Mouse (Mus musculus) frontal cortex, postnatal 36 days (tissue): ENCODE results near the gene Eif3d.

ENCODE experiments used
- DNase-seq, 2 experiments: peaks; one replicate each; pipeline ENCODE4 v3.0.0; 2022; ENCODE audit warnings: low spot score in 2 of 2

Eif3d gene

DNA sequence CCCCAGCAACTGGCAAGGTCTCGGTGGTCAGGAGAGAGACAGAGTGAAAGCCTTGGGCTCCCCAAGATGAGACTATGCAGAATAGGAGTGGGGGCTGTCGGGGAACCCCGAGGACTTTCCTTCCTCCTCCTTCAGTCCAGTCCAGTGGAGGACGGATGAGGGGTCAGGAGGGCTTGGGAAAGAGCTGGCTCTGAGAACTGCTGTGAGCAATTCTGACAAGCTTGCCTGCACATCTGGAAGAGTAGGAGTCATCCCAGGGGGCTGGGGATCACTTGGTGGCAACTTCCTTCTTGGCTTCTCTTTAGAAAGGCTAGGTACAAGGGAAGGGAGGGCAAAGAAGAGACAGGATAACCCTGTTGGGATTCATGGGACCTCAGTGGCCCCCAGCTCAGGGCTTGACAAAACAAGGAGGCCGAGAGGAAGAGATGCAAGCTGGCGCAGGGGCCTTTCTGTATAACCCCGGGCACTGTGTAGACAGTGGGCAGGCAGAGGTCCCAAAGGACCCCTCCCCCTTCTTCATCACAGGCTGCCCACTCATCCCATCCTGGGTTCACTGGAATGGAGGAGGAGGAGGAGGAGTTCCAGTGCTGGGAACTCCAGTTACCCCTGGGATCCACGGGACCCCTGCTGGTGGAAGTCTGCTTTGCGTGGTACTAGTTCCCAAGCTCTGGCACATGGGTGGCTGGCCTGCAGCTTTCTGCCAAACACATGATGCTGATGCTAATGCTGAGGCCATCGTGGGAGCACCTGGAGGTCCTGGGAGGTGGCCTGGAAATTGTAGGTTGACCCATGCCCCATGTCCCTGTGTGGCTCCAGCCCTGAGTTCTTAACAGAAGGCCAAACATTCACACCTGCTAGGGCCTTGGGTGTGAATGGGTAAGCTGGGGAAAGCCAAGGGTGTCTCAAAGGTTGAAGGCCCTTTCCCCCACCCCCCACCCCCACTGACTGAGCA lies 49.8 kb downstream of the Eif3d start:
- no peak for DNase-seq

DNA sequence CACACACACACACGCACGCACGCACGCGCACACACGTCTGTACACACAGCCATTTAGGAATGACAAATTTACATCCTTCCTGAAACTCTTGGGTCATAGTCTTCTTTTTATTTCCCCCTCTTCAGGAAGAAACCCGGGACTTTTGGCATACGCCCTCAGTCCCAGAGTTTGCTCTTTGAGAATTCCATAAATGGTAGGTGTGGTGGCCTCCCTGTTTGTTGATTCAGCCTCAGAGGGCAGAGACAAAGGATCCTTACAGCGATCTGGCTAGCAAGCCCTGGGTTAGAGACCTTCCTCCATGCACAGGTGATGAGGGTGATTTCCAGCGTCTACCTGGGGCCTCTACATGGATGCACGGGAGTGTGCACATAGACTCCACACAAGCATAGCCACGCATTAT lies 51.2 kb downstream of the Eif3d start:
- no peak for DNase-seq

DNA sequence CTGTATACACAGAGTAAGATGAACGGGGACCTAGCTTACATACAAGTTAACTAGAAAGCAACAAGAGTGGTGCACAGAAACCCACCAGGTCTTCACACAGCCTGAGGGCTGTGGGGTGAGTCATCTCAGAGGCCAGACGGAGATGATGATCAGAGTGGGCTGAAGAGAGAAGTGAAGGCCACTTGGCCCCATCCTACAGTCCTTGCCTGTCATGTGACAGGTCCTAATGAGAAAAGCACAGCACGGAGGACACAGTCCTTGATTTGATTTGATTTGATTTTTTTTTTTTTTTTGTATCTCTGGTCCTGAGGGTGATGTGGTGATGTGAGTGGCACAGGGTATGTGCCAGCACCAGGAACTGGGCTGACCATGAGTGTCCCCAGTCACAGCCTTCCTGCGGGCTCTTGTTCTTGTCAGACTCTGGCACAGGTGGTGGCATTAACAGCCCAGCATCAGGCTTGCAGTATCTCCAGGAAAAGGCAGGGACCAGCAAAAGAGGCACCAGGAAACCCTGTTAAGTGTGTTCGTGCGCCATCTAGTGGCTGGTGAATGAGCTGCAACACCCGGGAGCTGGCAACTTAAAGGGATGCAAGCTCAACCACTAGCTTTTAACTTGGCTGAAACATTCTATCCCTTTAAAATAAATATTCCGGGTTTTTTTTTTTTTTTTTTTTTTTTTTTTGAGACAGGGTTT lies 53.6 kb downstream of the Eif3d start:
- DNase-seq = peak; percentile 90 to 97

DNA sequence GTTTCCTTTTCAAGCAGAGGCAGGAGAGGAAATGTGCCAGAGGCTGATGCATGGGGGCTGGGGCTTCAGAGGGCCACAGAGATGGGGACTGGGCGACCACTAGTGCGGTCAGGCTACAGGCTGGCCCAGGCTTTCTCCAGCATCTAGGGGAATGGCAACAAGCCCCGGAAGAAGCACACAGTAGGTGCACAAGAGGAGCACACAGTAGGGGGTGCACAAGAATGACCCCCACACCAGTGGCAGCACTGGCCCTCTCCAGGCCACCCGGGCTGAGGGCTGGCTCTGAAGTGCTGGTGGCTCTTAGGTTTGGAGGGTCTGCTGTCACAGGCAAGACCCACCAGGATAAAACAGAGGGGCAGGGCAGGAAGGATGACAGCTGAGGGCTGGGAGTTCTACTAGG lies 55.3 kb downstream of the Eif3d start:
- DNase-seq = no peak

DNA sequence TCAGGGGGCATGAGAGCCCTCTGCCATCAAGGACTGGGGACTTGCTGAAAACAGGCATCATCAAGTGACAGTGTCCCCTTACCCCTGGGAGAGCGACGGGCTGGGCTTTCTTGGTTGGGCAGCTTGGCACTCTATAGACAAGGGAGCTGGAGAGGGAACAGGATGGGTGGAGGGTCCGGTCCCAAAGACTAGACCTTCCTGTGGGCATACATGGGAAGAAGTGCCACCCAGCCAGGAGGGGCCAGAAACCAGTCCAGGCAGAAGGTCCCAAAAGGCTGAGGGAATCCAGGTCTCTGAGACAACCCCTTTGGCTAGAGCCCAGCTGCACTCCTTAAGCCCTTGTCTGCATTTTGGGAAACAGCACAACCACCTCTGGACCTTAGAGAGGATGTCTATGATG lies 56.1 kb downstream of the Eif3d start:
- DNase-seq = no peak

DNA sequence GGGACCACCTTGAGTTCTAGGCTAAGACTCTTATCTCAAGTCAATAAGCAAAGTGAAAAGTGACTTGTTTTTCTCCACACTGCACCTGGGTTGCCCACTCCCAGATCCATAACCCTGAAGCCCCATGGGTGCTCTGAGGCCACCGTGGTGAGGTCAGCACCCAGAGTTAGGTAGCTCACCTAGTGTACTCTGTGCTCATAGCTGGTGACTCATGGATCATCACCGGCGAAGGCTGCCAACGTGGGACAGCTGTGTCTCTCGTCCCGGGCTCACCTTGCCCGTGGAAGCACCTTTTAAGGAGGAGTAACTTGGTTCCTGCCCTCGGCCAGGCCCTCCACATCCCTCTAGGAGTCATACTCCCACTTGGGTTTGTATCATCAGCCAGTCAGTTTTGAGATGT lies 57.6 kb downstream of the Eif3d start:
- no peak for DNase-seq

DNA sequence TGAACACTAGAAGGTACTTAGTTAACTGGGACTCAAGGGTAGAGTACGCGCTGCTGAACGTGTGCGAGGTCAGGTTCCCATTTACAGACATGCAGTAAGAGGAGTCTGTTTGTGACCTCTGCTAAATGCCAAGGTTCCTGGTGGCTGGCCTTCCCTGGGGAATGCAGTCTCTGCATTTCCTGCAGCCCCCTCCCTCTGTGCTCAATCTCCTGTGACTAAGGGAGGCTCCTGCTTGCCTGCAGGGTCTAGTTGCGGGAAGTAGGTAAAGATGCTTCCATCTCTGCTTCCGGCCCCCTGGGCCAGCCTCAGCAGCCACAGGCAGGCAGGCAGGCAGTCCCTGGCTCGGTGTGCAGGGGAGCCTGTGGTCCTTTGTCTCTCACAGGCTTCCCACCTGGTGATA lies 58.0 kb downstream of the Eif3d start:
- no peak for DNase-seq

DNA sequence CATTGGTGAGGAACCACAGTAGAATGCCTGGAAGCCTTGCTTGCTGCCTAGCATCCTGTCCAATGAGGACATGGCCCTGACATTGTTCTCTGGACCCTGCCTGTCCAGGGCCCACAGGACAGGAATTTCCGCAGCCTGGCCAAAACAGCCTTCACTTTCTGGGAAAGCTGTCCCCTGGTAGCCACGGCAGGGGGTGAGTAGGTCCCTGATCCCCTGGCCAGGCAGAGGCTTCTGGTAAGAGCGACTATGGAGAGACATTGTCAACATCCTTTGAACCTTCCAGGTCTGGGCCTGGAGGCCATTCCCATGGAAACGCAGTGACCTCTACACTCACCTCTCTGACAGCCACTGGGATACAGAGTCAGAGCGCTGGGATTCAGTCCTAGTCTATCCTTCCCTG lies 58.6 kb downstream of the Eif3d start:
- DNase-seq = no peak

DNA sequence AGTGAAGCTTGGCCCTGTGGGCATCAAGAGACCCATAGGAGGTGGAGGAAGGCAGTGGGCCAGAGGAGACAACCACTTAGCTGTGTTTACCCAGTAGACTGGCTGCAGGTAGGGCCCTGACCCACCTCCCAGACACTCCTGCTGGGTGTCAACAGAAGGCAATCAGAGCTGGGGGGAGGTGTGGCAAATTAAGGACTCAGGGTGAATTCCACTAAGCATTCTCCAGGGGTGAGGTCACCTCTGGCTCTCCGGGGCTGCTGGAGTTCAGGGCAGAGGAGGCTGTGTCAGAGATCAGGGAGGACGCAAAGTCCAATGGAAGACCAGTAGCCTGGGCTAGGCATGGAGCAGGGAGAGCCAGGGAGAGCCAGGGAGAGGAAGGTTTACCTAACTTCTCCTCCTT lies 59.5 kb downstream of the Eif3d start:
- no peak for DNase-seq
